Mouse (Mus musculus) erythroblast, embryonic 14.5 days (primary cell): ENCODE results near the gene Dgkg.

Experiments
- GATA1 ChIP-seq: IDR thresholded peaks from 2 replicates; pipeline ENCODE4 v1.6.1; 2012; ENCODE audit warnings: low read length, inconsistent platforms, mixed read lengths
- TAL1 ChIP-seq: IDR thresholded peaks from 3 replicates; pipeline ENCODE4 v1.6.1; 2012; ENCODE audit warnings: low read length, inconsistent platforms, mixed read lengths

- TF ChIP-seq GATA1: no peak
- TF ChIP-seq TAL1: no peak
These were observed 71.5 kb downstream of the Dgkg start for GRCm38 (mm10) chr16:22585523-22585922.
